Mouse (Mus musculus): ENCODE results near the gene Icam4. TPM values are rescaled to one million over a fixed set of nuclear protein-coding genes. Genes with fewer than 3 reads are reported as not detected.

Icam4 gene
- 105 and 134 TPM in 2 replicates for polyA plus RNA-seq (2012)

GRCm38 (mm10) chr9:21029291-21030054 lies at the start of gene Icam4:
Gene Icam4 (plus strand): TSS chr9:21029373.
- Histone ChIP-seq H3K4me3 (replicated peaks) (peak within 1 kb of the TSS; percentile 70), H3K36me3 (ENCODE audit: control insufficient read depth) (peaks cover 39% of the 10 kb centered on the region), H3K9me3 (ENCODE audit: control insufficient read depth, low read length) (peaks cover under 1% of the 10 kb centered on the region; the same call in 1 of the 2 replicates), H3K27me3 (ENCODE audit: control insufficient read depth) (peaks cover 31% of the 10 kb centered on the region), H3K4me1 (ENCODE audit: control insufficient read depth) (peaks cover 79% of the 10 kb centered on the region)
- TF ChIP-seq GATA1 (IDR thresholded peaks at IDR 0.05; ENCODE audit: low read length) (peak; percentile 93), TAL1 (IDR thresholded peaks at IDR 0.05; ENCODE audit: low read length) (peak; percentile 80)

- H3K4me1 ChIP-seq (ENCODE audit: control insufficient read depth): peaks cover 25% of the 10 kb centered on the region
- H3K36me3 ChIP-seq (ENCODE audit: control insufficient read depth): no peaks in the 10 kb centered on the region
- peaks cover 20% of the 10 kb centered on the region for H3K27me3 ChIP-seq (ENCODE audit: control insufficient read depth)
- H3K4me3 ChIP-seq (replicated peaks): no peak overlapping the region
- TF ChIP-seq TAL1 (IDR thresholded peaks at IDR 0.05; ENCODE audit: low read length): no peak
- no peak for TF ChIP-seq GATA1 (IDR thresholded peaks at IDR 0.05; ENCODE audit: low read length)
- H3K9me3 ChIP-seq (ENCODE audit: control insufficient read depth, low read length): no peaks in the 10 kb centered on the region
Measured at GRCm38 (mm10) chr9:20979769-20980168, 49.4 kb upstream of the Icam4 start.

GRCm38 (mm10) chr9:20982171-20982570 lies 47.0 kb upstream of the Icam4 start:
- H3K4me1 ChIP-seq (ENCODE audit: control insufficient read depth): peaks cover 2% of the 10 kb centered on the region
- TF ChIP-seq GATA1 (IDR thresholded peaks at IDR 0.05; ENCODE audit: low read length): no peak
- H3K4me3 ChIP-seq (replicated peaks): no peak overlapping the region
- H3K27me3 ChIP-seq (ENCODE audit: control insufficient read depth): peaks cover 3% of the 10 kb centered on the region; the same call in 1 of the 2 replicates
- H3K36me3 ChIP-seq (ENCODE audit: control insufficient read depth): no peaks in the 10 kb centered on the region
- H3K9me3 ChIP-seq (ENCODE audit: control insufficient read depth, low read length): no peaks in the 10 kb centered on the region

GRCm38 (mm10) chr9:20983169-20983568 lies 46.0 kb upstream of the Icam4 start:
- Histone ChIP-seq H3K4me3 (replicated peaks) (no peak overlapping the region), H3K9me3 (ENCODE audit: control insufficient read depth, low read length) (no peaks in the 10 kb centered on the region)

GRCm38 (mm10) chr9:20986952-20987686 lies 42.1 kb upstream of the Icam4 start:
- TF ChIP-seq TAL1 (IDR thresholded peaks at IDR 0.05; ENCODE audit: low read length) (no peak), GATA1 (IDR thresholded peaks at IDR 0.05; ENCODE audit: low read length) (no peak)

More at GRCm38 (mm10) chr9:20983169-20983568, 46.0 kb upstream of the Icam4 start:
- no peak for TF ChIP-seq TAL1 (IDR thresholded peaks at IDR 0.05; ENCODE audit: low read length)
- no peak for TF ChIP-seq GATA1 (IDR thresholded peaks at IDR 0.05; ENCODE audit: low read length)
- Histone ChIP-seq H3K4me1 (ENCODE audit: control insufficient read depth) (no peaks in the 10 kb centered on the region; the same call in 1 of the 2 replicates), H3K36me3 (ENCODE audit: control insufficient read depth) (no peaks in the 10 kb centered on the region), H3K27me3 (ENCODE audit: control insufficient read depth) (peaks cover 3% of the 10 kb centered on the region)

GRCm38 (mm10) chr9:20987953-20988352 lies 41.2 kb upstream of the Icam4 start:
- Histone ChIP-seq H3K4me1 (ENCODE audit: control insufficient read depth) (peaks cover 3% of the 10 kb centered on the region), H3K27me3 (ENCODE audit: control insufficient read depth) (no peaks in the 10 kb centered on the region; the same call in none of the 2 replicates), H3K9me3 (ENCODE audit: control insufficient read depth, low read length) (no peaks in the 10 kb centered on the region), H3K36me3 (ENCODE audit: control insufficient read depth) (no peaks in the 10 kb centered on the region), H3K4me3 (replicated peaks) (no peak overlapping the region)
- TF ChIP-seq GATA1 (IDR thresholded peaks at IDR 0.05; ENCODE audit: low read length): no peak
- no peak for TF ChIP-seq TAL1 (IDR thresholded peaks at IDR 0.05; ENCODE audit: low read length)

More at GRCm38 (mm10) chr9:20986952-20987686, 42.1 kb upstream of the Icam4 start:
- no peaks in the 10 kb centered on the region for H3K9me3 ChIP-seq (ENCODE audit: control insufficient read depth, low read length)
- H3K36me3 ChIP-seq (ENCODE audit: control insufficient read depth): no peaks in the 10 kb centered on the region
- no peak overlapping the region for H3K4me3 ChIP-seq (replicated peaks)
- H3K27me3 ChIP-seq (ENCODE audit: control insufficient read depth): peaks cover 1% of the 10 kb centered on the region
- H3K4me1 ChIP-seq (ENCODE audit: control insufficient read depth): peaks cover 3% of the 10 kb centered on the region

- TF ChIP-seq TAL1 (IDR thresholded peaks at IDR 0.05; ENCODE audit: low read length) (no peak), GATA1 (IDR thresholded peaks at IDR 0.05; ENCODE audit: low read length) (no peak)
Measured at GRCm38 (mm10) chr9:20990861-20991260, 38.3 kb upstream of the Icam4 start.

GRCm38 (mm10) chr9:20991587-20991986 lies 37.6 kb upstream of the Icam4 start:
- TF ChIP-seq TAL1 (IDR thresholded peaks at IDR 0.05; ENCODE audit: low read length): no peak
- TF ChIP-seq GATA1 (IDR thresholded peaks at IDR 0.05; ENCODE audit: low read length): no peak
- no peaks in the 10 kb centered on the region; the same call in none of the 2 replicates for H3K27me3 ChIP-seq (ENCODE audit: control insufficient read depth)

More at GRCm38 (mm10) chr9:20990861-20991260, 38.3 kb upstream of the Icam4 start:
- no peaks in the 10 kb centered on the region for H3K9me3 ChIP-seq (ENCODE audit: control insufficient read depth, low read length)
- no peaks in the 10 kb centered on the region; the same call in none of the 2 replicates for H3K27me3 ChIP-seq (ENCODE audit: control insufficient read depth)
- no peaks in the 10 kb centered on the region for H3K36me3 ChIP-seq (ENCODE audit: control insufficient read depth)
- H3K4me3 ChIP-seq (replicated peaks): no peak overlapping the region
- peaks cover 6% of the 10 kb centered on the region for H3K4me1 ChIP-seq (ENCODE audit: control insufficient read depth)

More at GRCm38 (mm10) chr9:20991587-20991986, 37.6 kb upstream of the Icam4 start:
- Histone ChIP-seq H3K4me1 (ENCODE audit: control insufficient read depth) (peaks cover 6% of the 10 kb centered on the region), H3K4me3 (replicated peaks) (no peak overlapping the region), H3K36me3 (ENCODE audit: control insufficient read depth) (no peaks in the 10 kb centered on the region), H3K9me3 (ENCODE audit: control insufficient read depth, low read length) (no peaks in the 10 kb centered on the region)
